In genomic region chr1:165702221-165703031, GRCm38 (mm10) we compare ENCODE assay signal across 8 mouse cellular contexts. TPM values are rescaled to one million over a fixed set of nuclear protein-coding genes. Genes with fewer than 3 reads are reported as not detected.
DNase-seq lines count a peak whose midpoint lies in the region; ATAC-seq lines count a peak whose summit lies in the region.

No protein-coding gene starts in this region.

- no peak overlapping the region; the same call in 1 of the 2 replicates for H3K9ac ChIP-seq in forebrain, embryonic 11.5 days (ENCODE audit: low read length)
- peak overlapping the region; percentile 29; the same call in 1 of the 2 replicates for H3K9ac ChIP-seq in hindbrain, embryonic 12.5 days
- H3K9ac ChIP-seq in midbrain, embryonic 11.5 days (ENCODE audit: low read length) = peak overlapping the region; percentile 34; the same call in 1 of the 2 replicates

- 0 out of 2 replicates have a peak overlapping the region, but pooled peaks have one; percentile 7 for H3K4me3 ChIP-seq in forebrain, embryonic 11.5 days (ENCODE audit: low read depth, low read length)
- no peak overlapping the region for H3K4me3 ChIP-seq in hindbrain, embryonic 12.5 days
- H3K4me3 ChIP-seq in midbrain, embryonic 11.5 days (ENCODE audit: low read depth, low read length) = no peak overlapping the region

- peaks cover 8% of the 10 kb centered on the region; the same call in 1 of the 2 replicates for H3K27me3 ChIP-seq in forebrain, embryonic 11.5 days (ENCODE audit: control insufficient read depth, insufficient read depth, low read length)
- peaks cover 27% of the 10 kb centered on the region for H3K27me3 ChIP-seq in hindbrain, embryonic 12.5 days
- H3K27me3 ChIP-seq in midbrain, embryonic 11.5 days (ENCODE audit: control insufficient read depth, insufficient read depth, low read length) = peaks cover 10% of the 10 kb centered on the region; the same call in 1 of the 2 replicates

- H3K9me3 ChIP-seq in forebrain, embryonic 11.5 days (ENCODE audit: control insufficient read depth, low read length) = no peaks in the 10 kb centered on the region
- no peaks in the 10 kb centered on the region for H3K9me3 ChIP-seq in hindbrain, embryonic 12.5 days (replicated peaks)
- H3K9me3 ChIP-seq in midbrain, embryonic 11.5 days (ENCODE audit: control insufficient read depth, low read length) = no peaks in the 10 kb centered on the region

- H3K36me3 ChIP-seq in forebrain, embryonic 11.5 days (ENCODE audit: control insufficient read depth, insufficient read depth, low read length) = no peaks in the 10 kb centered on the region
- no peaks in the 10 kb centered on the region for H3K36me3 ChIP-seq in hindbrain, embryonic 12.5 days
- H3K36me3 ChIP-seq in midbrain, embryonic 11.5 days (ENCODE audit: control insufficient read depth, insufficient read depth, low read length) = no peaks in the 10 kb centered on the region

- H3K4me2 ChIP-seq in forebrain, embryonic 11.5 days (ENCODE audit: low read depth, low read length, severe bottlenecking) = peak overlapping the region; percentile 33; the same call in 1 of the 2 replicates
- H3K4me2 ChIP-seq in hindbrain, embryonic 12.5 days (replicated peaks) = peak overlapping the region; percentile 40
- H3K4me2 ChIP-seq in midbrain, embryonic 11.5 days = peak overlapping the region; percentile 26

- peak; percentile 25 for DNase-seq in thymus, postnatal 25 days
- DNase-seq in thymus, postnatal 0 days (ENCODE audit: low spot score) = no peak
- DNase-seq in forebrain, embryonic 11.5 days (ENCODE audit: low spot score) = peak; percentile 66
- peak; percentile 91 for DNase-seq in midbrain, embryonic 11.5 days (ENCODE audit: low spot score, missing footprints)
- no peak for DNase-seq in cerebellum, adult 18-20 months
- DNase-seq in cerebellum, postnatal 14 days = no peak
- no peak for DNase-seq in adrenal gland, postnatal 4 days (ENCODE audit: low spot score in 2 of 2)

- 0 out of 2 replicates have a peak, but pooled peaks have one; percentile 13 for ATAC-seq in forebrain, embryonic 11.5 days (replicated peaks; ENCODE audit: low FRiP score)
- no peak for ATAC-seq in hindbrain, embryonic 12.5 days (ENCODE audit: low FRiP score)
- no peak for ATAC-seq in midbrain, embryonic 11.5 days (ENCODE audit: low FRiP score)

- peaks cover 2% of the 10 kb centered on the region; the same call in 1 of the 2 replicates for H3K4me1 ChIP-seq in forebrain, embryonic 11.5 days (replicated peaks; ENCODE audit: control insufficient read depth, insufficient read depth, low read length)
- H3K4me1 ChIP-seq in hindbrain, embryonic 12.5 days = peaks cover 16% of the 10 kb centered on the region
- peaks cover 4% of the 10 kb centered on the region for H3K4me1 ChIP-seq in midbrain, embryonic 11.5 days (ENCODE audit: control insufficient read depth, insufficient read depth, low read length)

- 15% methylated on average over 19 of the region's 19 CpGs for WGBS in forebrain, embryonic 11.5 days
- 14% methylated on average over 19 of the region's 19 CpGs for WGBS in hindbrain, embryonic 12.5 days
- 14% methylated on average over 19 of the region's 19 CpGs for WGBS in midbrain, embryonic 11.5 days

- H3K27ac ChIP-seq in forebrain, embryonic 11.5 days (ENCODE audit: low read depth, low read length) = no peak overlapping the region
- H3K27ac ChIP-seq in hindbrain, embryonic 12.5 days = no peak overlapping the region
- no peak overlapping the region for H3K27ac ChIP-seq in midbrain, embryonic 11.5 days (ENCODE audit: low read depth, low read length)

RNA-seq across cellular contexts. Expression of gene Rcsd1, which starts 7.1 kb away (rescaled TPM):
- polyA plus RNA-seq in thymus, postnatal 0 days (2015; fragmentation: Nextera tagmentation; extraction: Ambion mirVana) = 221 and 236 TPM in 2 replicates
- 6.4 and 7.2 TPM in 2 replicates for polyA plus RNA-seq in forebrain, embryonic 11.5 days (2014; fragmentation: Nextera tagmentation; extraction: Ambion mirVana)
- 16.8 and 18.4 TPM in 2 replicates for polyA plus RNA-seq in hindbrain, embryonic 12.5 days (2016; fragmentation: Nextera tagmentation; extraction: Ambion mirVana)
- 5.9 and 6.6 TPM in 2 replicates for polyA plus RNA-seq in midbrain, embryonic 11.5 days (2014; fragmentation: Nextera tagmentation; extraction: Ambion mirVana)
- total RNA-seq in adrenal gland, postnatal 4 days (2021) = 10 to 100 TPM; 29.5 to 31.9 TPM

Comparison
In these comparisons a context has a peak if more than half of its experiments do, and no peak if none do; other contexts are left out.
1. DNase-seq: peak in thymus, postnatal 25 days (single experiment), forebrain, embryonic 11.5 days (single experiment) and midbrain, embryonic 11.5 days (single experiment); none in thymus, postnatal 0 days (single experiment), cerebellum, adult 18-20 months (0 of 2), cerebellum, postnatal 14 days (0 of 2) and adrenal gland, postnatal 4 days (0 of 2).
2. RNA of gene Rcsd1, which starts 7.1 kb away (polyA plus RNA-seq): 221 to 236 TPM in thymus, postnatal 0 days; 16.8 to 18.4 TPM in hindbrain, embryonic 12.5 days, 6.4 to 7.2 TPM in forebrain, embryonic 11.5 days and 5.9 to 6.6 TPM in midbrain, embryonic 11.5 days; every median in the first group is over 10 times any median in the second.
3. Peak in every context shown above with its lines, with median percentiles within 50 percentile points of each other: H3K4me2 ChIP-seq.